Mouse (Mus musculus) right cerebral cortex, postnatal 25 days (tissue): ENCODE measurements around the gene Ints2.
"Not testable (repeated sequence)": the region's sequence is repeated elsewhere in the genome, so short reads cannot be mapped to it uniquely, and the experiment has no call there.

Source experiments
- DNase-seq: peaks from one replicate; pipeline ENCODE4 v3.0.0; 2022

Ints2 gene

GRCm38 (mm10) chr11:86257460-86258076, at the start of gene Ints2:
TSS of gene Ints2 (minus strand) at chr11:86257575.
- DNase-seq: peak; percentile 93

DNA sequence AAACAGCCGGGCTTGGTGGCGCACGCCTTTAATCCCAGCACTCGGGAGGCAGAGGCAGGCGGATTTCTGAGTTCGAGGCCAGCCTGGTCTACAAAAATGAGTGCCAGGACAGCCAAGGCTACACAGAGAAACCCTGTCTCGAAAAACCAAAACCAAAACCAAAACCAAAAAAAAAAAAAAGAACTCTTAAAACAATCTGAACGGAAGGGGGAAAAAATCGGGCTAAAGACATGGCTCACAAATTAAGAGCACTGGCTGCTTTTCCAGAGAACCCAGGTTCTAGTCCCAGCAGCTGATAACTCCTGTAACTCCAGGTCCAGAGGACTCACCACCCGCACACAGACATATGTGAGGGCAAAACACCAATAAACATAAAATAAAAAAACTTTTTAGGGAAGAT, 34.8 kb upstream of the Ints2 start:
- not testable (repeated sequence) for DNase-seq

DNA sequence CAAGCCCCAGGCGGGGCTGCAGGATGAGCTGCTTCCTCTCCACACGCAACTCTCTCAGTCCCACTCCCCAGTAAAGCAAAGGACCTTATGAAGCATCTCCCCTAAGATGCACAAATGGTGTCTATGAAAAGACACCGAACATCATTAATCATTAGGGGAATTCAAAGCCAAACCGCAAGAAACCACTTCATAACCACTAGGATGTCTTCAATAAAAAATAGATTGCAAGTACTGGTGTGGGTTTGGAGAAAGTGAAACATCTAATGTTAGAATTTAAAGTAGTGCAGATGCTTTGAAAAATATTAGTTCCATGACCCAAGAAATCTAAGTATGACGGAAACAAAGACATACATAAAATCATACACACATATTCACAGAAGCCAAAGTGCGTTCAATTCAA, 34.3 kb upstream of the Ints2 start:
- DNase-seq: no peak

- DNase-seq: no peak
Measured at GRCm38 (mm10) chr11:86285729-86286128, 28.4 kb upstream of the Ints2 start.

GRCm38 (mm10) chr11:86278442-86279102, 21.2 kb upstream of the Ints2 start:
- no peak for DNase-seq

GRCm38 (mm10) chr11:86257054-86257453, 321 bp downstream of the Ints2 start:
- DNase-seq: no peak

GRCm38 (mm10) chr11:86253342-86253741, 4.0 kb downstream of the Ints2 start:
- DNase-seq: no peak

DNA sequence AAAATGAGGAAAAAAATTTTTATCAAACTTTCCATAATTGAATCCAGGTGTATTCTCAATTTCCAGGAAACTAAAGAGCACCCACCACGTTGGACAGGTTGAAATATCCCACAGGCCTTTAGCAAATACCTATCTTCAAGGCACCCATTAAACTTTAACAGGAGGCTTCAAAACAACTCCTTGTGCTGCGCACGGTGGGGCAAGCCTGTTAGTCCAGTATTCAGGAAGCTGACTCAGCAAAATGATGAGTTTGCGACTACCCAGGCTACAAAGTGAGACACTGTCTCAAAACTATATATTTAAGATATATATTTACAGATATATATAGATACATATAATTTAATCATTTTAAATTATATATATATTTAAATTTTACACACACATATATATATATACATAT, 24.9 kb downstream of the Ints2 start:
- DNase-seq: no peak

DNA sequence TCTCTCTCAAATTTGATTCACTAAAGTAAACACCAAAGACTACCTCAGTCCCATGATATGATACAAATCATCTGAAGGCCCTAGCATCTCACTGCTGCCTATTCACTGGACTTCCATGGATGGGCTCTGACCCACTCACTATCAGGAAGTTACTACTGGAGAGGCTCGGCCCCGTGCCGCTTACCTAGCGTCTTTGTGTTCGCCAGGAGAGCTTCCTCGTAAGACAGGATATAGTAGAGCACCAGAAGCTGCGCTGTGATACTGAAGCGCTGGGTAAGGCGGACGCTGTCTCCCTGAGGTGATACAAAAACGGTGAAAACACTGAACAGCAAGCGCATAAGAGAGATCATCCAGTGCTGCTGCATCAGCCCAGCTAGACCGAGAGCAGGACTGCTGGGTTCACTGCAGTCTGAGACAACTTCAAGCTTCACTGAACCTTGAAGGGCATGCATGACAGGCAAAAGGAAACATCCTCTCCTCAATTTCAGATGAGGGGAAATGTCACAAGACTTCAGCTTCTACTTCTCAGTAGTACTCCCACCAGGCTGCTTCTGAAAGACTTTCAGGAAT, 25.5 kb downstream of the Ints2 start:
- no peak for DNase-seq

GRCm38 (mm10) chr11:86226646-86227180, 30.7 kb downstream of the Ints2 start:
- DNase-seq: no peak

GRCm38 (mm10) chr11:86225761-86226160, 31.6 kb downstream of the Ints2 start:
- DNase-seq: no peak

- no peak for DNase-seq
Measured at GRCm38 (mm10) chr11:86211803-86212202, 45.6 kb downstream of the Ints2 start.

- DNase-seq: no peak
Measured at GRCm38 (mm10) chr11:86209123-86209522, 48.3 kb downstream of the Ints2 start.

GRCm38 (mm10) chr11:86205876-86206275, 51.5 kb downstream of the Ints2 start:
- no peak for DNase-seq

GRCm38 (mm10) chr11:86205031-86205430, 52.3 kb downstream of the Ints2 start:
- no peak for DNase-seq

- DNase-seq: no peak
Measured at GRCm38 (mm10) chr11:86201901-86202675, 55.3 kb downstream of the Ints2 start.

GRCm38 (mm10) chr11:86201037-86201786, 56.2 kb downstream of the Ints2 start, which contains the start of gene Brip1:
TSS of gene Brip1 (minus strand) at chr11:86201193.
- peak; percentile 88 for DNase-seq

- no peak for DNase-seq
Measured at GRCm38 (mm10) chr11:86200460-86201021, 56.8 kb downstream of the Ints2 start.

GRCm38 (mm10) chr11:86199733-86200132, 57.6 kb downstream of the Ints2 start:
- no peak for DNase-seq

DNA sequence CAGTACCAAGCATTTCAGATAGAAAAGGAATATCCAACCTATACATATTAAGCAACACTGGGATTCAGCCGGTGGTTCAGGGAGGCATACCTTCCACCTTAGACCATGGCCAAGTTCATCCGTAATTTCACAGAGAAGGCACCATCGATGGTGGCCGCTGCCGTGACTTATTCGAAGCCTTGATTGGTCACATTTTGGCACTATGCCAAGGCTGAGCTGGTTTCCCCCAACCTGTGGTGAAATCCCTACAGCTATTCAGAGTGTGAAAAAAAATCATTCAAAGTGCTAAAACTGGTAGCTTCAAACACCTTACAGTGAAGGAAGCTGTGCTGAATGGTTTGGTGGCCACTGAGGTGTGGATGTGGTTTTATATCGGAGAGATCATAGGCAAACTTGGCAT, 72.2 kb downstream of the Ints2 start:
- not testable (repeated sequence) for DNase-seq

DNA sequence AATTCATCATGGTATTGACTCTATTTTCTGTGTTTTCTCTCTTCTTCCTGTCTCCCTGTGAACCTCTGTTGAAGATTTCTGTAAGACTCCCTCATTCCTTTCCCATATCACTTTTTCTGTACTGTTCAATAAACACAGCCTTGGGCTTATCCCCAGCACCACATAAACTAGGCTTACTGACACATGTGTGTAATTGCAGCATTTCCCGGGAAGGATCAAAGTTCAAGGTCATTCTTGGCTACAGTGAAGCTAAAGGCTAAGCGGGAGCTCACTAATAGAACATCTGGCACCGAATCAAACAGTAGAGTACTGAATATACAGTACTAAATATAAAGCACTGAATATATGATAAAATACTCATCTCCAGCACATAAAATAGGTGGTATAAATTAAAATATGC, 81.5 kb downstream of the Ints2 start:
- DNase-seq: no peak

- peak; percentile 8 for DNase-seq
Measured at GRCm38 (mm10) chr11:86174173-86174572, 83.2 kb downstream of the Ints2 start.
